Mouse (Mus musculus) heart, embryonic 16.5 days (tissue): ENCODE measurements around the gene Srp72. TPM values are rescaled to one million over a fixed set of nuclear protein-coding genes. Genes with fewer than 3 reads are reported as not detected.

Source experiments
- ATAC-seq: fragments of 200-750 bp; cut with Nextera tagmentation; replicated peaks from 2 replicates; pipeline ENCODE4 v1.8.0; 2017; ENCODE audit warnings: moderate number of reproducible peaks; ENCODE audit not compliant: insufficient read depth, low FRiP score; ENCODE audit errors: extremely low read depth
- H3K27ac ChIP-seq: fragments of 300-500 bp; sonication (generic); 2 replicates; pipeline ENCODE4 v1.5.1; 2014; ENCODE audit warnings: mild to moderate bottlenecking, low read length, control low read depth, moderate library complexity
- H3K27me3 ChIP-seq: fragments of 300-500 bp; sonication (generic); 2 replicates; pipeline ENCODE4 v1.6.1; 2014; ENCODE audit warnings: low read length, mixed read lengths; ENCODE audit not compliant: control insufficient read depth, insufficient read depth
- H3K36me3 ChIP-seq: fragments of 300-500 bp; sonication (generic); 2 replicates; pipeline ENCODE4 v1.6.1; 2014; ENCODE audit not compliant: control insufficient read depth, insufficient read depth
- H3K4me1 ChIP-seq: fragments of 300-500 bp; sonication (generic); 2 replicates; pipeline ENCODE4 v1.6.1; 2014; ENCODE audit warnings: low read length, mixed read lengths; ENCODE audit not compliant: control insufficient read depth, insufficient read depth
- H3K4me2 ChIP-seq: fragments of 300-500 bp; sonication (generic); 2 replicates; pipeline ENCODE4 v1.6.1; 2014; ENCODE audit warnings: low read depth, mild to moderate bottlenecking, control low read depth, low read length
- H3K4me3 ChIP-seq: fragments of 300-500 bp; sonication (generic); 2 replicates; pipeline ENCODE4 v1.5.1; 2014; ENCODE audit warnings: mild to moderate bottlenecking, control low read depth, low read length
- H3K9ac ChIP-seq: fragments of 300-500 bp; sonication (generic); 2 replicates; pipeline ENCODE4 v1.6.1; 2014; ENCODE audit warnings: low read length, control low read depth
- H3K9me3 ChIP-seq: fragments of 300-500 bp; sonication (generic); replicated peaks from 2 replicates; pipeline ENCODE4 v1.6.1; 2016; ENCODE audit warnings: low read length; ENCODE audit not compliant: control insufficient read depth
- WGBS: fragments of 180-500 bp; shearing (Covaris S2); extraction: QIAGEN DNeasy Blood & Tissue Kit; methylation state at CpG from one replicate; pipeline ENCODE4 v1.1.7; 2014; 5-methylcytosine and 5-hydroxymethylcytosine counted together
- polyA plus RNA-seq: library from polyadenylated mRNA; unstranded; fragments of >200 nt; fragmentation: Nextera tagmentation; extraction: Ambion mirVana; gene quantifications from 2 replicates; pipeline ENCODE4 v1.2.1, GENCODE M21; 2015

The Srp72 gene
- polyA plus RNA-seq, 1 experiment from 2014 or later, result 53.8 TPM

DNA sequence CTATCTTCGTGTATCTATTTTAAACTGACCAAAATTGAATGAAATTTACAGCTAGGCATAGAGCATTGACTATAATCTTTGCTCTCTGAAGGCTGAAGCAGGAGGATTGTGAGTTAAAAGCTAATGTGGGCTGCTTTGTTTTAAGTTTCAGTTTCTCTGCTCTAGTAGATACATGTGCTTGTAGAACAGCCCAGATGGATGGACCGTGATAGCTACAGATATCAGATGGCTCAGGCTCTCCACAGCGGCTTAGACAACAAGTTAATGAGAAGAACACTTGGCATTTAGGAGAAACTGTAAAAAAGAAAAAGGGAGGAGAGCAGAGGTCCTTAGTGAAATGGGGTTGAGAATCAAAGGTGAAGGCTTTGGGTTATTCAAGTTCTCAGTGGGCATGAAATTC is 16.3 kb downstream of the Srp72 start:
- Histone ChIP-seq H3K27ac (no peak overlapping the region), H3K36me3 (peaks cover 62% of the 10 kb centered on the region), H3K9ac (no peak overlapping the region), H3K27me3 (no peaks in the 10 kb centered on the region), H3K4me2 (no peak overlapping the region), H3K4me3 (no peak overlapping the region), H3K9me3 (no peaks in the 10 kb centered on the region), H3K4me1 (no peaks in the 10 kb centered on the region)
- no peak for ATAC-seq
- 92% methylated on average over 3 of the region's 3 CpGs for WGBS

DNA sequence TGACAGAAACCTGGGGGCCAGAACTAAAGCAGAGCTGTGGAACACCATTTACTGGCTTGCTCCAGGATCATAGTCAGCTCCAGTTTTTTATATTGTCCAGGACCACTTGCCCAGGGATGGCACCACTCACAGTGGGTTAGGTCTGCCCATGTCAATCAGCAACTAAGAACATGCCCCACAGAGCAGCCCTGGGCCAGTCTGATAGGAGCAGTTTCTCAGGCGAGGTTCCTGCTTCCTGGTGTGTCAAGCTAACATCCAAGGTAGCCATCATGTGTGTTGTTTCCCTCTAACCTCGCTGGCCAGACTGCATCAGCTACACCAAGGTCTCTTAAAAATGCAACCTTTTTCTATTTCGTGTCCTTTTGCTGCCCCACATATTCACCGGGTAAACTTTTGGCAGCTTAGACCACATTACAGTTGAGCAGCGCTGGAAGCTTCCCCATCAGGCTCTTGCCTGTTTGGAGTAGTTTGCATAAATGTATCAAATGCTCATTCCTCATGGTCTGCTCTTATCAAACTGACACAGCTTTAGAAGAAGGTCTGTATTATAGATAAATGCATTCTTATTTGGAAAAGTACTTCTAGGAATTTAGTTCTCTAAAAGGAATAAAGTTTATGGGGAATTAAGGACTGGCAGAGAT is 18.8 kb downstream of the Srp72 start:
- H3K9ac ChIP-seq, result no peak overlapping the region
- H3K9me3 ChIP-seq, result no peaks in the 10 kb centered on the region
- H3K4me3 ChIP-seq, result no peak overlapping the region
- H3K4me1 ChIP-seq, result no peaks in the 10 kb centered on the region
- ATAC-seq, result no peak
- H3K4me2 ChIP-seq, result no peak overlapping the region
- H3K27ac ChIP-seq, result no peak overlapping the region
- no peaks in the 10 kb centered on the region for H3K27me3 ChIP-seq
- 94% methylated on average over 5 of the region's 5 CpGs for WGBS
- peaks cover 68% of the 10 kb centered on the region for H3K36me3 ChIP-seq

DNA sequence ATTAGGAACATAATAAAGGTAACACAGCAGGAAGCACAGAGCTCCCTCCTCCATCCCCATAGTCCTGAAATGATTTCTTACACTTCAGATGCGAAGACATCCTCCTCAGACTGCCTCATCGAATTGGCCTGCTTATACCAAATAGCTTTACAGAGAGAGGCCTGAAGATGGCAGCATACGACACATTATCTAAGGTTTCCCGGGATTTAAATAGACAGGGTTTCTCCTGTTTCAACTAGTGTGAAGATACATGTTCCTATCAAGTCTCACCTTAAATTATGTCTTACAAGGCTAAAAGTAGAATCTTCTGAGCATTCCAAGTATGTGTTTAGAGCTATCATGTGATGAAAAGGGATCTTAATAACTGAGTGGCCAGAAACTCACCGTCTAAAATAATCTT is 23.9 kb downstream of the Srp72 start:
- peaks cover 55% of the 10 kb centered on the region for H3K36me3 ChIP-seq
- ATAC-seq, result no peak
- no peak overlapping the region for H3K4me3 ChIP-seq
- no peak overlapping the region for H3K4me2 ChIP-seq
- no peaks in the 10 kb centered on the region for H3K4me1 ChIP-seq
- H3K27ac ChIP-seq, result no peak overlapping the region
- 39% methylated on average over 5 of the region's 5 CpGs for WGBS
- H3K9me3 ChIP-seq, result no peaks in the 10 kb centered on the region
- H3K27me3 ChIP-seq, result no peaks in the 10 kb centered on the region
- no peak overlapping the region for H3K9ac ChIP-seq

DNA sequence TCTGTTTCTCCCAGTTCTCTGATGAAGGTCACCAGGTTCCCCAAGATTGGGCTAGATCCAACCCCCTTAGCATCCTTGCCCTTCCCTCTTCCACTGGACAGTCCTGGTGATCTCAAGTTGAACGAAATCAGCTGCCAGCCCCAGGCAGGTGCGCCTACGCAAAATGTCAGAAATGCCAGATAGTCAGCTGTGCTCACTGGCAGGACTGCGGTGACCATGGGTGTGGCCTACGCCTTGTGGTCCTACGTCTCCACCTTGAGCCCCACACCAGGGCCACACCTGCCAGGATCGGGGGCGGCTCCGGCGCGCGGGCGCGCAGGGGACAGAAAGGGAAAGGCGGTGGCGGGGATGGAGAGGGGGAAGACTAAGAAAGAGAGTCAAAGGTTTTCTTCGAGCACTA is 26.7 kb downstream of the Srp72 start:
- no peak for ATAC-seq
- Histone ChIP-seq H3K4me2 (no peak overlapping the region), H3K36me3 (peaks cover 30% of the 10 kb centered on the region), H3K27me3 (no peaks in the 10 kb centered on the region), H3K4me1 (no peaks in the 10 kb centered on the region), H3K9me3 (no peaks in the 10 kb centered on the region), H3K9ac (no peak overlapping the region), H3K4me3 (no peak overlapping the region), H3K27ac (no peak overlapping the region)
- WGBS, result 86% methylated on average over 17 of the region's 17 CpGs

DNA sequence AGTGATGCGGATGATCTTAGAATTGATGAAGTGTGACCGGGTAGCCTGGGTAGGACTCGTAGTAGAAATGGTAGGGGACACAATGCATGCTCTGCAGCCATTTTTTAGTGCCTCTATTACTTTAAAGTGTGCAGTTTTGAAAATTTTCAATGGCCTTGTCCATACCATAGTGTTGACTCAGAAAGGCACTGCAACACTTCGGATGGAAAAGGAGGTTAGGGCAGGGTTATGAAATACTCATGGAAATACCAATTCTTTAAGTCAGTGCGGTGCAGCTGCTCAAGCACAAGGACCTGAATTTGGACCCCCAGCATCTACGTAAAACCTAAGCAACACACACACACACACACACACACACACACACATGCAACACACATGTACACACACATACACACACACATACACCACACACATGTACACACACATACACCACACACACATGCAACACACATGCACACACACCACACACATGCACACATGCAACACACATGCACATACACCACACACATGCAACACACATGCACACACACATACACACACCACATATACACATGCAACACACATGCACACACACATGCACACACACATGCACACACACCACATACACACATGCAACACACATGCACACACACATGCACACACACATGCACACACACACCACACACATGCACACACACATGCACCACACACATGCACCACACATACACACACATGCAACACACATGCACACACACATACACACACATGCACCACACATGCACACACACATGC is 29.8 kb downstream of the Srp72 start, which contains the start of gene Arl9:
Gene Arl9, plus strand, starts transcription at position 5 of the 771 bp plus-strand sequence.
- Histone ChIP-seq H3K4me3 (no peak within 1 kb of the TSS), H3K4me1 (no peaks in the 10 kb centered on the region), H3K27me3 (no peaks in the 10 kb centered on the region), H3K36me3 (peaks cover 10% of the 10 kb centered on the region), H3K9ac (no peak within 1 kb of the TSS), H3K4me2 (no peak within 1 kb of the TSS), H3K27ac (no peak within 1 kb of the TSS), H3K9me3 (no peaks in the 10 kb centered on the region)
- ATAC-seq, result no peak
- 91% methylated on average over 6 of the region's 6 CpGs for WGBS

DNA sequence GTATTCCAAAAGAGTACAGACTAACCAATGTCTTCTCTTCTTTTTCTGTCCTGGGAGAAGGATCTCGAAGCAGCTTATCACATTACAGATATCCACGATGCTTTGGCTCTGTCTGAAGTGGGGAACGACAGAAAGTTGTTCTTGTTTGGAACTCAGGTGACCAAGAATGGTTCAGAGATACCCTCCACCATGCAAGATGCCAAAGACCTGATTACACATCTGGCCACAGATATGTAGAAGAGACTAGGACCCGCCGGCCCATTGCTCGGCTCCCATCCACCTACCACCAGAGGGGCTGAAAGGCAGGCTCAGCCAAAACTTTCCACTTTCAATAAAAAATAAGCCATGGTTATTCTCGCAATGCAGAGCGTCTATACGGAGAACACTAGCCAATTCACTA is 35.9 kb downstream of the Srp72 start:
- no peak overlapping the region for H3K4me3 ChIP-seq
- 74% methylated on average over 9 of the region's 9 CpGs for WGBS

DNA sequence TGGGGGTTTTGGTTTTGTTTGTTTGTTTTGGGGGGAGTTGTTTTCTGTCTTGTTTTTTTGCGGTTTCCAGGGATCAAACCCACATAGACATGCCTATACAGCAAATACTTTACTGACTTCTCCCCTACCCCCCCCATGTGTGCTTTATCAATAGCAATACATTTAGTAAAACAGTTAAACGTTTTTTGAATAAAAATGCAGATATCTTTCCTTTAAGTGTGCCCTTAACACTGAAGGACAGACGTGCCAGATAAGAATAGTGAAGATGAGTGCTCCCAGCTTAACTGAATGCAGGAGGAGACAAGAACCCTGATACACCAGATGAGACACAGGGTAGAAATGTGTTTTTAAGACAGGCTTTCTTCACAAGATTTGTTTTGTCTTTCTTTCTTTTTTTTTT is 36.6 kb downstream of the Srp72 start:
- Histone ChIP-seq H3K9me3 (no peaks in the 10 kb centered on the region), H3K9ac (no peak overlapping the region), H3K4me3 (no peak overlapping the region), H3K27ac (no peak overlapping the region), H3K27me3 (no peaks in the 10 kb centered on the region), H3K4me2 (no peak overlapping the region), H3K36me3 (no peaks in the 10 kb centered on the region), H3K4me1 (no peaks in the 10 kb centered on the region)
- ATAC-seq, result no peak
- 55% methylated on average over 3 of the region's 3 CpGs for WGBS

More for the DNA sequence above, 35.9 kb downstream of the Srp72 start:
- no peaks in the 10 kb centered on the region for H3K36me3 ChIP-seq
- no peaks in the 10 kb centered on the region for H3K4me1 ChIP-seq
- H3K9me3 ChIP-seq, result no peaks in the 10 kb centered on the region
- H3K27ac ChIP-seq, result no peak overlapping the region
- ATAC-seq, result no peak
- no peak overlapping the region for H3K4me2 ChIP-seq
- H3K27me3 ChIP-seq, result no peaks in the 10 kb centered on the region
- no peak overlapping the region for H3K9ac ChIP-seq

DNA sequence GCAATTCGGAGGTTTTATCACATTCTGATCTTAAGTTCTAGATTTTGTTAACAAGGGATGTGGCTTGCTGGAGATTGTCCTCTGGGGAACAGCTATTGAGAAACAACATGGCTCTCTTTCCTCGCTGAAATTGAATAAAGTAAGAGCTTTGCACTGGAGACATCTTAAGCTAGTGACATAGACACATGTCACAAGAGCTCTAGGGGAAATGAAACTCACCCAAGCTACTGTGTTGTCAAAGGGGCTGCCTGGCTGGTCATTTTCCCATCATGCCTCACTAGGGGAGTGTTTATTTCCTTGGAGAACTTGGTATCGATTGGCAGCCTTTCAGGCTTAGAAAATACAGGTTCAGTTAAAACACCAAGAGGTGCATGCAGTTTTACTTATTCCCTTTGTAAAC is 38.7 kb downstream of the Srp72 start:
- Histone ChIP-seq H3K9me3 (no peaks in the 10 kb centered on the region), H3K4me3 (no peak overlapping the region), H3K9ac (no peak overlapping the region), H3K36me3 (no peaks in the 10 kb centered on the region), H3K27me3 (no peaks in the 10 kb centered on the region), H3K4me2 (no peak overlapping the region), H3K27ac (no peak overlapping the region), H3K4me1 (no peaks in the 10 kb centered on the region)
- 65% methylated on average over 3 of the region's 3 CpGs for WGBS
- ATAC-seq, result no peak
